Mouse (Mus musculus) heart, postnatal 0 days (tissue): ENCODE data around the gene Olfr102.

Experiments used
- CTCF ChIP-seq: IDR thresholded peaks from 2 replicates; pipeline ENCODE4 v1.5.1; 2016; ENCODE audit warnings: antibody characterized with exemption, control low read depth, low read depth
- EP300 ChIP-seq: IDR thresholded peaks from 2 replicates; pipeline ENCODE4 v1.6.1; 2016; ENCODE audit warnings: antibody characterized with exemption, low read depth

- no peak for TF ChIP-seq CTCF
- no peak for TF ChIP-seq EP300
Observed at GRCm38 (mm10) chr17:37310146-37310699, 6.6 kb downstream of the Olfr102 start.
